Mouse (Mus musculus) erythroblast, embryonic 14.5 days (primary cell): ENCODE results near the gene Atp6v1e2. TPM values are rescaled to one million over a fixed set of nuclear protein-coding genes. Genes with fewer than 3 reads are reported as not detected.

ENCODE experiments used
- H3K27me3 ChIP-seq: 2 replicates; pipeline ENCODE4 v1.6.1; 2012; ENCODE audit warnings: inconsistent platforms; ENCODE audit not compliant: control insufficient read depth
- H3K36me3 ChIP-seq: 2 replicates; pipeline ENCODE4 v1.6.1; 2012; ENCODE audit warnings: mild to moderate bottlenecking, inconsistent platforms; ENCODE audit not compliant: control insufficient read depth
- H3K4me1 ChIP-seq: 2 replicates; pipeline ENCODE4 v1.6.1; 2012; ENCODE audit warnings: inconsistent platforms; ENCODE audit not compliant: control insufficient read depth
- H3K4me3 ChIP-seq: replicated peaks from 2 replicates; pipeline ENCODE3; 2012; ENCODE audit warnings: moderate library complexity, mild to moderate bottlenecking, inconsistent platforms
- H3K9me3 ChIP-seq: 2 replicates; pipeline ENCODE4 v1.6.1; 2012; ENCODE audit warnings: low read length, inconsistent platforms, mixed read lengths; ENCODE audit not compliant: control insufficient read depth
- GATA1 ChIP-seq: IDR thresholded peaks from 2 replicates; pipeline ENCODE4 v1.6.1; 2012; ENCODE audit warnings: low read length, inconsistent platforms, mixed read lengths
- TAL1 ChIP-seq: IDR thresholded peaks from 3 replicates; pipeline ENCODE4 v1.6.1; 2012; ENCODE audit warnings: low read length, inconsistent platforms, mixed read lengths
- polyA plus RNA-seq: library from polyadenylated mRNA; stranded (reverse); fragments of >175 nt; gene quantifications from 2 replicates; pipeline ENCODE4 v1.2.3, GENCODE M21; 2012

The Atp6v1e2 gene
- polyA plus RNA-seq, 1 experiment: not detected

GRCm38 (mm10) chr17:86937064-86937463 lies 10.6 kb downstream of the Atp6v1e2 start:
- Histone ChIP-seq H3K4me1 (no peaks in the 10 kb centered on the region), H3K4me3 (no peak overlapping the region), H3K9me3 (no peaks in the 10 kb centered on the region), H3K36me3 (no peaks in the 10 kb centered on the region), H3K27me3 (peaks cover 4% of the 10 kb centered on the region; the same call in 1 of the 2 replicates)
- TF ChIP-seq GATA1 (no peak), TAL1 (no peak)

- Histone ChIP-seq H3K9me3 (no peaks in the 10 kb centered on the region), H3K36me3 (no peaks in the 10 kb centered on the region), H3K4me3 (no peak overlapping the region), H3K27me3 (peaks cover 4% of the 10 kb centered on the region; the same call in 1 of the 2 replicates), H3K4me1 (no peaks in the 10 kb centered on the region)
- TF ChIP-seq GATA1 (no peak), TAL1 (no peak)
These were observed 14.8 kb downstream of the Atp6v1e2 start for GRCm38 (mm10) chr17:86932896-86933295.

- H3K4me3 ChIP-seq: no peak overlapping the region
- TF ChIP-seq GATA1 (no peak), TAL1 (no peak)
- H3K9me3 ChIP-seq: peaks cover 4% of the 10 kb centered on the region
- H3K36me3 ChIP-seq: no peaks in the 10 kb centered on the region
- no peaks in the 10 kb centered on the region for H3K27me3 ChIP-seq
- H3K4me1 ChIP-seq: no peaks in the 10 kb centered on the region
These were observed 17.7 kb downstream of the Atp6v1e2 start for GRCm38 (mm10) chr17:86929981-86930380.

- Histone ChIP-seq H3K4me3 (no peak overlapping the region), H3K36me3 (no peaks in the 10 kb centered on the region), H3K27me3 (no peaks in the 10 kb centered on the region), H3K4me1 (no peaks in the 10 kb centered on the region), H3K9me3 (peaks cover 4% of the 10 kb centered on the region)
- TF ChIP-seq TAL1 (no peak), GATA1 (no peak)
These were observed 18.3 kb downstream of the Atp6v1e2 start for GRCm38 (mm10) chr17:86929355-86929754.

- Histone ChIP-seq H3K36me3 (no peaks in the 10 kb centered on the region), H3K9me3 (peaks cover 4% of the 10 kb centered on the region), H3K4me3 (no peak overlapping the region), H3K4me1 (no peaks in the 10 kb centered on the region), H3K27me3 (no peaks in the 10 kb centered on the region)
- TF ChIP-seq TAL1 (no peak), GATA1 (no peak)
These were observed 20.9 kb downstream of the Atp6v1e2 start for GRCm38 (mm10) chr17:86926836-86927235.

- H3K27me3 ChIP-seq: no peaks in the 10 kb centered on the region
- H3K9me3 ChIP-seq: peaks cover 4% of the 10 kb centered on the region
- no peak for TF ChIP-seq GATA1
- no peaks in the 10 kb centered on the region for H3K4me1 ChIP-seq
- H3K36me3 ChIP-seq: no peaks in the 10 kb centered on the region
- H3K4me3 ChIP-seq: no peak overlapping the region
These were observed 23.0 kb downstream of the Atp6v1e2 start for GRCm38 (mm10) chr17:86924679-86925078.

GRCm38 (mm10) chr17:86919729-86920128 lies 28.0 kb downstream of the Atp6v1e2 start:
- no peaks in the 10 kb centered on the region for H3K27me3 ChIP-seq
- no peak for TF ChIP-seq TAL1
- no peak overlapping the region for H3K4me3 ChIP-seq
- H3K36me3 ChIP-seq: no peaks in the 10 kb centered on the region
- no peaks in the 10 kb centered on the region for H3K4me1 ChIP-seq
- no peaks in the 10 kb centered on the region for H3K9me3 ChIP-seq

- no peaks in the 10 kb centered on the region for H3K4me1 ChIP-seq
- no peaks in the 10 kb centered on the region for H3K36me3 ChIP-seq
- H3K9me3 ChIP-seq: no peaks in the 10 kb centered on the region
- H3K27me3 ChIP-seq: no peaks in the 10 kb centered on the region
- H3K4me3 ChIP-seq: no peak overlapping the region
- TF ChIP-seq GATA1 (no peak), TAL1 (no peak)
These were observed 28.9 kb downstream of the Atp6v1e2 start for GRCm38 (mm10) chr17:86918786-86919185.

GRCm38 (mm10) chr17:86917048-86917447 lies 30.6 kb downstream of the Atp6v1e2 start, which contains the start of gene Tmem247:
Tmem247 (plus strand) TSS chr17:86917348.
- TF ChIP-seq GATA1 (no peak), TAL1 (no peak)
- Histone ChIP-seq H3K4me1 (no peaks in the 10 kb centered on the region), H3K9me3 (no peaks in the 10 kb centered on the region), H3K27me3 (no peaks in the 10 kb centered on the region), H3K4me3 (no peak within 1 kb of the TSS), H3K36me3 (no peaks in the 10 kb centered on the region)

- no peaks in the 10 kb centered on the region for H3K4me1 ChIP-seq
- no peaks in the 10 kb centered on the region for H3K36me3 ChIP-seq
- H3K9me3 ChIP-seq: no peaks in the 10 kb centered on the region
- no peak for TF ChIP-seq GATA1
- no peak for TF ChIP-seq TAL1
- no peaks in the 10 kb centered on the region for H3K27me3 ChIP-seq
- no peak overlapping the region for H3K4me3 ChIP-seq
These were observed 32.2 kb downstream of the Atp6v1e2 start for GRCm38 (mm10) chr17:86915540-86915939.
